Mouse (Mus musculus): ENCODE data around the gene Hist1h2ab.

Hist1h2ab gene

GRCm38 (mm10) chr13:23738041-23738440 lies 12.9 kb upstream of the Hist1h2ab start:
- DNase-seq (ENCODE audit: low read depth): no peak

GRCm38 (mm10) chr13:23738677-23739068 lies 12.3 kb upstream of the Hist1h2ab start, which contains the start of gene Hist1h1c:
Gene Hist1h1c (plus strand): TSS chr13:23738808.
- peak; percentile 88 for DNase-seq (ENCODE audit: low read depth)

GRCm38 (mm10) chr13:23739069-23739921 lies 11.6 kb upstream of the Hist1h2ab start:
- no peak for DNase-seq (ENCODE audit: low read depth)

GRCm38 (mm10) chr13:23739922-23740252 lies 11.0 kb upstream of the Hist1h2ab start:
- DNase-seq (ENCODE audit: low read depth): no peak

- DNase-seq (ENCODE audit: low read depth): no peak
Measured at GRCm38 (mm10) chr13:23740256-23740840, 10.6 kb upstream of the Hist1h2ab start.

GRCm38 (mm10) chr13:23740910-23741309 lies 10.0 kb upstream of the Hist1h2ab start:
- no peak for DNase-seq (ENCODE audit: low read depth)

GRCm38 (mm10) chr13:23742007-23742406 lies 8.9 kb upstream of the Hist1h2ab start:
- no peak for DNase-seq (ENCODE audit: low read depth)

GRCm38 (mm10) chr13:23743215-23743614 lies 7.7 kb upstream of the Hist1h2ab start:
- no peak for DNase-seq (ENCODE audit: low read depth)

GRCm38 (mm10) chr13:23743963-23744362 lies 7.0 kb upstream of the Hist1h2ab start:
- DNase-seq (ENCODE audit: low read depth): no peak

GRCm38 (mm10) chr13:23744421-23745380 lies 6.2 kb upstream of the Hist1h2ab start:
- no peak for DNase-seq (ENCODE audit: low read depth)

- DNase-seq (ENCODE audit: low read depth): peak; percentile 89
Measured at GRCm38 (mm10) chr13:23745381-23746161, 5.4 kb upstream of the Hist1h2ab start, which contains the start of gene Hist1h3c. Gene Hist1h3c (minus strand): TSS chr13:23745602.

- peak; percentile 82 for DNase-seq (ENCODE audit: low read depth)
Measured at GRCm38 (mm10) chr13:23746201-23747080, 4.5 kb upstream of the Hist1h2ab start, which contains the start of gene Hist1h2bb. Gene Hist1h2bb (plus strand): TSS chr13:23746734.

GRCm38 (mm10) chr13:23747081-23747891 lies 3.6 kb upstream of the Hist1h2ab start:
- DNase-seq (ENCODE audit: low read depth): no peak

- DNase-seq (ENCODE audit: low read depth): no peak
Measured at GRCm38 (mm10) chr13:23747892-23748288, 3.0 kb upstream of the Hist1h2ab start.

- no peak for DNase-seq (ENCODE audit: low read depth)
Measured at GRCm38 (mm10) chr13:23749563-23750121, 1.3 kb upstream of the Hist1h2ab start.

GRCm38 (mm10) chr13:23751478-23751956 lies 591 bp downstream of the Hist1h2ab start:
- no peak for DNase-seq (ENCODE audit: low read depth)

GRCm38 (mm10) chr13:23752067-23752741 lies 1.3 kb downstream of the Hist1h2ab start, which contains the start of gene Hist1h3b:
Gene Hist1h3b (plus strand): TSS chr13:23752267.
- DNase-seq (ENCODE audit: low read depth): peak; percentile 89

- no peak for DNase-seq (ENCODE audit: low read depth)
Measured at GRCm38 (mm10) chr13:23752742-23753172, 1.8 kb downstream of the Hist1h2ab start.
